Mouse (Mus musculus) urinary bladder, postnatal 10 days (tissue): Measurements from ENCODE around the gene Ahdc1.

ENCODE experiments used
- DNase-seq: peaks from one replicate; pipeline ENCODE4 v3.0.0; 2022; ENCODE audit warnings: low spot score

Gene Ahdc1

GRCm38 (mm10) chr4:133101751-133102150, 90.7 kb downstream of the Ahdc1 start:
- DNase-seq, result no peak

GRCm38 (mm10) chr4:133103525-133104193, 92.6 kb downstream of the Ahdc1 start:
- DNase-seq, result no peak

GRCm38 (mm10) chr4:133104194-133104569, 93.1 kb downstream of the Ahdc1 start:
- DNase-seq, result no peak

GRCm38 (mm10) chr4:133106691-133107090, 95.6 kb downstream of the Ahdc1 start:
- no peak for DNase-seq

GRCm38 (mm10) chr4:133107788-133108281, 96.8 kb downstream of the Ahdc1 start:
- DNase-seq, result no peak

- DNase-seq, result no peak
Measured at GRCm38 (mm10) chr4:133108481-133109334, 97.6 kb downstream of the Ahdc1 start.

GRCm38 (mm10) chr4:133109335-133109801, 98.3 kb downstream of the Ahdc1 start:
- no peak for DNase-seq

GRCm38 (mm10) chr4:133112175-133112838, 101.2 kb downstream of the Ahdc1 start:
- DNase-seq, result no peak

GRCm38 (mm10) chr4:133113351-133113882, 102.4 kb downstream of the Ahdc1 start:
- DNase-seq, result no peak

- DNase-seq, result no peak
Measured at GRCm38 (mm10) chr4:133114762-133115161, 103.7 kb downstream of the Ahdc1 start.

- no peak for DNase-seq
Measured at GRCm38 (mm10) chr4:133115721-133116429, 104.8 kb downstream of the Ahdc1 start.

- no peak for DNase-seq
Measured at GRCm38 (mm10) chr4:133116756-133117470, 105.9 kb downstream of the Ahdc1 start.

GRCm38 (mm10) chr4:133117556-133118411, 106.7 kb downstream of the Ahdc1 start:
- DNase-seq, result peak; percentile 41

GRCm38 (mm10) chr4:133118775-133119375, 107.8 kb downstream of the Ahdc1 start:
- no peak for DNase-seq

GRCm38 (mm10) chr4:133119579-133119978, 108.5 kb downstream of the Ahdc1 start:
- no peak for DNase-seq

GRCm38 (mm10) chr4:133120833-133121321, 109.8 kb downstream of the Ahdc1 start:
- DNase-seq, result no peak

GRCm38 (mm10) chr4:133121416-133121815, 110.4 kb downstream of the Ahdc1 start:
- no peak for DNase-seq

GRCm38 (mm10) chr4:133121974-133122637, 111.0 kb downstream of the Ahdc1 start:
- DNase-seq, result no peak

GRCm38 (mm10) chr4:133127079-133127478, 116.0 kb downstream of the Ahdc1 start:
- no peak for DNase-seq
